Mouse (Mus musculus): ENCODE data around the gene Hs6st3.

The Hs6st3 gene

GRCm38 (mm10) chr14:119895765-119896465 lies 757.8 kb downstream of the Hs6st3 start:
- no peak for DNase-seq (ENCODE audit: low spot score in 2 of 2)

GRCm38 (mm10) chr14:119902486-119902885 lies 764.3 kb downstream of the Hs6st3 start:
- DNase-seq (ENCODE audit: low spot score in 2 of 2), result no peak

DNA sequence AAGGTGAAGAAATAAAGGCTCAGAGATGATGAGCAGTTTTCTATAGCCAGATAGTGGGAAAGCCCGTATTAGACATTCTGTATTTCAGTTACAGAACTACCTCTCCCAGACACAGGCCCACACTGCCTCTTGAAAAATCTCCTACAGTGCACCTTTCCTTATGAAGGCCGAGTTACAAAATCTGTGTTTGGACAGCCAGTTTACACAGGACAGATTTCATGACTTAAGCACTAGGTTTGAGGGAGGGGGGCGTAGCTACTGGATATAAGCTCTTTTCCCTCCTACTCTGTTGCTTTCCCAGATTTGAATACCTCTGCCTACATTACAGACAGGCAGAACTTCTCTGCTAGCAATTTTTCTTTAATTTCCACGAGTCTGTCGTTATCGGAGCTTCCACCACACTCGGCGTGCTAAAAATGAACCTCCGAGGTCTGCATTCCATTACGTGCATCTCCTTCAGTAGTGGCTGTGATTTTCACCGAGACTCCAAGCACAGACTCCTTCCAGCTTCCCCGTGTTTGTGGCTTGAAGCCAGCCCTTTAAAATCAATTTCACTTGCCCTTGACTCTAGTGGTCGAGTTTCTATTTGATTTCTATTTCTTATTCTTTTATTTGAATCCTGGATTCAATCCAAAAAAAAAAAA lies 770.0 kb downstream of the Hs6st3 start:
- peak in 1 of 2 experiments; percentile 6 for DNase-seq (ENCODE audit: low spot score in 2 of 2)

DNA sequence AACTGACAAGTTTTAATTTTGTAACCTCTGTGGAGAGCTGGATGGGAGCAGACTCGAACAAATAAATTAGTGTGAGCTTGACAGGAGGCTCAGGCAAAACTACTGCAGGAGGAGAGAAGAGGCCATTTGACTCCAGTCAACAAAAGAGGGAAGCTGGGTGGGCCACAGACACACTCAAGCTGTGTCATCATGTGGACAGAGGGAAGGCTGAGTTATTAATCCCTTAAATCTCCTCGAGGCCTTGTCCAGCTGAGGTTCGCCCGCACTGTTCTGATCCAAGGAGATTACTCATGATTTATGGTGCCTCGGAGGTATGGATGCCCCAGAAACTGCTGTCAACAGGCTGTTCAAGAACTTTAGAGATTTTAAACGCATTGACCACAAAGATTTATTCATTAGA lies 776.4 kb downstream of the Hs6st3 start:
- DNase-seq (ENCODE audit: low spot score in 2 of 2), result no peak

GRCm38 (mm10) chr14:119918281-119919034 lies 780.3 kb downstream of the Hs6st3 start:
- DNase-seq (ENCODE audit: low spot score in 2 of 2), result no peak

- DNase-seq (ENCODE audit: low spot score in 2 of 2), result no peak
Measured at GRCm38 (mm10) chr14:119919177-119919576, 781.0 kb downstream of the Hs6st3 start.

Measured in frontal cortex, postnatal 25 days (tissue).